Mouse (Mus musculus): ENCODE measurements at regions not wholly inside any gene's neighbourhood (a gene's known extent, or its start where the extent isn't known, plus 50 kb on each side); places are given as distances from the start of the nearest gene placed in this dataset.

GRCm38 (mm10) chr8:41526283-41526682, 109.4 kb upstream of the Frg1 start:
- DNase-seq (ENCODE audit: low read depth, low spot score) = no peak

GRCm38 (mm10) chr8:41485163-41485562, 68.3 kb upstream of the Frg1 start:
- no peak for DNase-seq (ENCODE audit: low read depth, low spot score)

GRCm38 (mm10) chr8:41483297-41483696, 66.4 kb upstream of the Frg1 start:
- DNase-seq (ENCODE audit: low read depth, low spot score) = no peak

DNA sequence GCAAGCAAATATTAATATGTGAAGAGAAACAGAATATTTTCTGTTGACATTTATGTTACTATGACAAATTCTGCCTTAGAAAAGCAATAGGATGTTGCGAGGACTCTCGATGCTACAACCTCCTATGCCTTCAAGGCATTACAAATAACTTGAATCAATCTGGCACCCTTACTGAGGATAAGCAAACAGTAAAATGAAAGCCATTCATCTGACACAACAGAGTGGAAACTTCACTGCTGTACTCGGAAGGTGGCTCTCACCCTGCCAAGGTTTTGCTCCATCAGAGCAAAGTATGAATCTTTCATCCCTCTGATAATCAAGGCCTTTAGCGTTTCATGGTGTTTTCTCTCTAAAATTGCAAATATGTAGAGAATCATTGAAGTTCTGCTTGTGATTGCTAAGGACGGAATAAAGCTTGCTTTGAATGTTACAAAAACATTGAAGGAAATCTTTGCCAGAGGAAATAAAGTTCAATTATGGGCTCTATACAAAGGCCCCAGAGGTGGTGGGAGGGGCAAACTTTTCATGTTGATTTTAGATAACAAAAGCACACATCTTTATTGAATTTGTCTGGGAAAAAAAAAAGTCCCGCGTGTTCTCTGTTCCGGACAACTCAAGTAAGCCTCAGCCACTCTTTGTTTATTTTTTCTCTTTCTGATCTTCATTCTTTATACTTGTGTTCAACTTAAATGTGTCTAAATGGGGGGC, 56.3 kb upstream of the Frg1 start:
- DNase-seq (ENCODE audit: low read depth, low spot score) = no peak

GRCm38 (mm10) chr8:41472233-41472632, 55.4 kb upstream of the Frg1 start:
- no peak for DNase-seq (ENCODE audit: low read depth, low spot score)

Measured in retina, adult 2 months (tissue).